Mouse (Mus musculus): ENCODE measurements around the gene 0610030E20Rik. TPM values are rescaled to one million over a fixed set of nuclear protein-coding genes. Genes with fewer than 3 reads are reported as not detected.
A peak's percentile ranks its signal among the peaks of the same experiment; 100 is the strongest.

The 0610030E20Rik gene
- polyA plus RNA-seq, 1 experiment: 42.2 TPM

DNA sequence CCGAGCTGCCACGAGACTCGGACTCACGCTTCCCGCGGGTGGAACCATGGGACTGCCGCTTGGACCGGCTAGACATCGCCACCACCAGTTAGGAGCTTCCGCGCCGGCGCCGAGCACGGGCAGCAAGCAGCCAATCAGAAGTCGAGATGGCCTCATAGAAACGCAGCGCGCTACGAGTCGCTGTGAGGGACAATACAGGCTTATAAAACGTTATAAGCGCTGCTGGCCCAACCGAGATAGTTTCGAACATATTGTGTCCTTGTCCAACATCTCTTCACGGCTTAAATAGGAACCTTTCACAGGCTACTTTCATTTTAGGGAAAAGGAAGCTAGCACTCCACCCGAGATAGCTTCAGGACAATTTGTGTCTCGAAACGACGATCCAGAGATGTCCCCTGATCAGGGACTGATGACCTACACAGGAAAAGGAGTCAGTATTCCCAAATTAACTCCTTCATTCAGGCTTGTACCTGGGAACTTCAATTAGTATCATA is 2.0 kb upstream of the 0610030E20Rik start, which contains the start of gene Usp39:
Usp39 (minus strand) TSS at position 111 of the 494 bp plus-strand sequence.
- Histone ChIP-seq H3K4me3 (ENCODE audit: control insufficient read depth, insufficient read depth, low read length) (peak within 1 kb of the TSS; percentile 73), H3K27me3 (ENCODE audit: control insufficient read depth, insufficient read depth, low read length) (no peaks in the 10 kb centered on the region), H3K36me3 (ENCODE audit: control insufficient read depth, insufficient read depth, low read length) (peaks cover 9% of the 10 kb centered on the region), H3K4me1 (replicated peaks; ENCODE audit: control insufficient read depth, insufficient read depth, low read length) (peaks cover 4% of the 10 kb centered on the region), H3K27ac (ENCODE audit: control insufficient read depth, insufficient read depth, low read length) (no peak within 1 kb of the TSS)
- peak; percentile 93 for DNase-seq
- under 1% methylated on average over 30 of the region's 30 CpGs for WGBS
- TF ChIP-seq CTCF (IDR thresholded peaks at IDR 0.05; ENCODE audit: borderline replicate concordance, control insufficient read depth, extremely low read depth, insufficient read depth, low read length, poor library complexity) (no peak), POLR2A (IDR thresholded peaks at IDR 0.05; ENCODE audit: control insufficient read depth, extremely low read depth, insufficient read depth, low read length, poor library complexity) (peak; percentile 51; the same call in 1 of the 2 replicates)

DNA sequence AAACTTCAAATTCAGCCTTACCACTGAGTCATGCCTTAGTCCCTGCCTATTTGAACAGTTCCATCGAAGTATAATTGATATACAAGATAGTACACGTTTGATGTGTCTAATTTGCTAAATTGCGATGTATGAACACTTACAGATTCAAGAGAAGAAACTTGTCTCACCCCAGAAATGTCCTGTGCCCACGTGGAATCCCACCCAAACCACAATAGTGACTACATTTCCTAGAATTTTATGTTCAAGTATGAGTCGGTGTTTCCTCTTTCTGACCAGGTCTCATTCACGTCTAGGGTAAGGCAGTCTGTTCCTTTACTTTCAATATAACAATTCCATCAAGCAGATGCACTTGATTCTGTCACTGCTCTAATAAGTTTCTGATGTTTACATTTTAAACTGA is 1.5 kb upstream of the 0610030E20Rik start:
- H3K4me3 ChIP-seq (ENCODE audit: control insufficient read depth, insufficient read depth, low read length): no peak overlapping the region
- WGBS: 4% methylated on average over 6 of the region's 6 CpGs
- no peak overlapping the region for H3K27ac ChIP-seq (ENCODE audit: control insufficient read depth, insufficient read depth, low read length)

DNA sequence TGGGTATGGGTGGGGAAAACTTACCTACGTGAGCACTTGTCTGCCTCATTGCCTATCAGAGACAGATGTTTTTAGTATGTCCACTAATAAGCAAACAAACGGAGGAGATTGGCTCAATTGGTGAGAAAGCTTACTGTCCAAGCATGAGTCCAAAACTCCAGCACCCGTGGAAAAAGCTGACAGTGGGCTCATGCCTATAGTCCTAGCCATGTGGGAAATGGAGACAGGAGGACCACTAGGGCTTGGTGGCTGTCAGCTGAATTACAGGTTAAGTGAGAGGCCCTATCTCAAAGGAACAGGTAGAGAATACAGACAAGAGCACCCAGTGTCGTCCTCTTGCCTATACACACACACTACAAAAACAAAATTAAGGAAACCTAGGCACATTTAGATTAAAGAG is 856 bp upstream of the 0610030E20Rik start:
- Histone ChIP-seq H3K4me1 (replicated peaks; ENCODE audit: control insufficient read depth, insufficient read depth, low read length) (peaks cover 4% of the 10 kb centered on the region), H3K27ac (ENCODE audit: control insufficient read depth, insufficient read depth, low read length) (no peak overlapping the region), H3K27me3 (ENCODE audit: control insufficient read depth, insufficient read depth, low read length) (no peaks in the 10 kb centered on the region), H3K4me3 (ENCODE audit: control insufficient read depth, insufficient read depth, low read length) (no peak overlapping the region), H3K36me3 (ENCODE audit: control insufficient read depth, insufficient read depth, low read length) (peaks cover 18% of the 10 kb centered on the region)
- DNase-seq: no peak
- TF ChIP-seq POLR2A (IDR thresholded peaks at IDR 0.05; ENCODE audit: control insufficient read depth, extremely low read depth, insufficient read depth, low read length, poor library complexity) (no peak), CTCF (IDR thresholded peaks at IDR 0.05; ENCODE audit: borderline replicate concordance, control insufficient read depth, extremely low read depth, insufficient read depth, low read length, poor library complexity) (no peak)
- 90% methylated on average over 4 of the region's 4 CpGs for WGBS

More for the DNA sequence above, 1.5 kb upstream of the 0610030E20Rik start:
- Histone ChIP-seq H3K27me3 (ENCODE audit: control insufficient read depth, insufficient read depth, low read length) (no peaks in the 10 kb centered on the region), H3K4me1 (replicated peaks; ENCODE audit: control insufficient read depth, insufficient read depth, low read length) (peaks cover 4% of the 10 kb centered on the region), H3K36me3 (ENCODE audit: control insufficient read depth, insufficient read depth, low read length) (peaks cover 14% of the 10 kb centered on the region)
- TF ChIP-seq POLR2A (IDR thresholded peaks at IDR 0.05; ENCODE audit: control insufficient read depth, extremely low read depth, insufficient read depth, low read length, poor library complexity) (no peak), CTCF (IDR thresholded peaks at IDR 0.05; ENCODE audit: borderline replicate concordance, control insufficient read depth, extremely low read depth, insufficient read depth, low read length, poor library complexity) (no peak)
- no peak for DNase-seq

DNA sequence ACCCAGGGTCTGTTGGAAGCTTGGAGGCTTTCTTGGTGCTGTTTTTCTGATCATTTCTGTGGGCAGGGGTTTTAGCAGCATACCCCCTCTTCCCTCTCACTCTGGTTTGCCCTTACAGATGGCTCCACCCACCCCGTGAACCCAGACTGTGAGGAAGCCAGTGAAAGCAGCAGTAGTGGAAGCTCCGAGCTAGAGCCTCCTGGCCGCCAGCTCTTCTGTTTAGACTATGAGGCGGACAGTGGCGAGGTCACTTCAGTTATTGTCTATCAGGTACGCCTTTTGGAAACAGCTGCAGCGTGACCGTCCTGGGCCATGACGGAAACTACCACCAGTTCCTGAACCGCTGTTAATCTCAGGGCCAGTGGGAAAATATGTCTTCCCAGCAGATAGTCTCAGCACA is 1.3 kb downstream of the 0610030E20Rik start:
- H3K27me3 ChIP-seq (ENCODE audit: control insufficient read depth, insufficient read depth, low read length): no peaks in the 10 kb centered on the region
- H3K4me1 ChIP-seq (replicated peaks; ENCODE audit: control insufficient read depth, insufficient read depth, low read length): peaks cover 4% of the 10 kb centered on the region
- WGBS: 82% methylated on average over 10 of the region's 10 CpGs
- H3K36me3 ChIP-seq (ENCODE audit: control insufficient read depth, insufficient read depth, low read length): peaks cover 18% of the 10 kb centered on the region
- TF ChIP-seq CTCF (IDR thresholded peaks at IDR 0.05; ENCODE audit: borderline replicate concordance, control insufficient read depth, extremely low read depth, insufficient read depth, low read length, poor library complexity) (no peak), POLR2A (IDR thresholded peaks at IDR 0.05; ENCODE audit: control insufficient read depth, extremely low read depth, insufficient read depth, low read length, poor library complexity) (no peak)
- no peak overlapping the region for H3K27ac ChIP-seq (ENCODE audit: control insufficient read depth, insufficient read depth, low read length)
- no peak for DNase-seq
- H3K4me3 ChIP-seq (ENCODE audit: control insufficient read depth, insufficient read depth, low read length): no peak overlapping the region

DNA sequence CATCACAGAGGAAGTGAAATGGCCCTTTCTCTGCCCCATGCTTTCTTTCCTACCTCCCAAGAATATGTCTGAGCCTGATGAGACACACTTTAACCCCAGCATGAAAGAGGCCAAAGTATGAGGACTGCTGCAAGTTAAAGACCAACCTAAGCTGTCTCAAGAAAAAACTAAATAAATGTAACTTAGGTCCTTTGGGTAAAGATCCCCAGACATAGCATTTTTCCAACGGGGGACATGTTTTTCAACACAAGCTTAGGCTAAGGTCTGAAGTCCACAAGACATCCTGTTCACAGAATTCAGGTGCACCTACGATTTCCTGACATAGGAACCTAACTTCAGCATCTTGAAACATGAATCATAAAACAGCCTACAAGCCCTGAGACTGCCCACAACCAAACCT is 3.1 kb downstream of the 0610030E20Rik start:
- Histone ChIP-seq H3K36me3 (ENCODE audit: control insufficient read depth, insufficient read depth, low read length) (peaks cover 18% of the 10 kb centered on the region), H3K4me3 (ENCODE audit: control insufficient read depth, insufficient read depth, low read length) (no peak overlapping the region), H3K27me3 (ENCODE audit: control insufficient read depth, insufficient read depth, low read length) (no peaks in the 10 kb centered on the region; the same call in 1 of the 2 replicates), H3K27ac (ENCODE audit: control insufficient read depth, insufficient read depth, low read length) (no peak overlapping the region), H3K4me1 (replicated peaks; ENCODE audit: control insufficient read depth, insufficient read depth, low read length) (peaks cover 10% of the 10 kb centered on the region)
- WGBS: 86% methylated on average over 2 of the region's 2 CpGs
- no peak for DNase-seq
- TF ChIP-seq POLR2A (IDR thresholded peaks at IDR 0.05; ENCODE audit: control insufficient read depth, extremely low read depth, insufficient read depth, low read length, poor library complexity) (no peak), CTCF (IDR thresholded peaks at IDR 0.05; ENCODE audit: borderline replicate concordance, control insufficient read depth, extremely low read depth, insufficient read depth, low read length, poor library complexity) (no peak)

DNA sequence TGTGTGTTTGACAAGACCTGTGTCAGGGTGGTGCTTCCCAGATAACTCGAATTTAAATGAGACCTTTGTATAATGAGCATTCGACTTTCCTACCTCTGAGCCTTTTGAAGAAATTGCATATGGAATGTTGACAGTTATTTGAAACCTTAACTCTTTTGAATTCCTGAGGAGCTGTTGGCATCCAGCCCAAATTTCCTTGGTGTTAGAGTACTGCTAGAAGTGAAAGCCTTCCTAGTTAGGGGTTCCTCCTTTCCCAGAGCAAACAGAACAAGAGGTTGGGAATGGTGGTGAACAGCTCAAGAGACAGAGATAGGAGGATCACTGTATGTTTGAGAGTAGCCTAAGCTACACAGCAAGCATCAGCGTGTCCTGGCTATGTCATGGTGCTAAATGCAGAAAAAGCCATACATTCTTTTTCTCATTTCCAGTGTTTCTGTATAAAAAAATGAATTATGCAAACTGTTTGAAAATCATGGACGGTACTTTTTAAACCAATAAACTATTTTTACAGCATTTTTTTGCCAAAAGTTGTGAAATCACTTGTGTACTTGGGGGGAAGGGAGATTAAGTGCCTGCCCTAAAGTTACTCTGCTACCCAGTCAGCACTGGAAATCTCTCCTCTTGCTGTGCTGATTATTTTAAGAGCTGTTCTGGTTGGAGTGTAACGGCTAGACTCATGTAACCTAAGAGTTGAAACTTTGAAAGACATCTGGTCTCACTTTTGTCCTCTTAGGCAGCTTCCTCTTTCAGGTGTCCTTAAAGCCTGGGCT is 5.7 kb downstream of the 0610030E20Rik start:
- Histone ChIP-seq H3K27me3 (ENCODE audit: control insufficient read depth, insufficient read depth, low read length) (peaks cover 4% of the 10 kb centered on the region; the same call in 1 of the 2 replicates), H3K27ac (ENCODE audit: control insufficient read depth, insufficient read depth, low read length) (no peak overlapping the region), H3K4me3 (ENCODE audit: control insufficient read depth, insufficient read depth, low read length) (no peak overlapping the region), H3K4me1 (replicated peaks; ENCODE audit: control insufficient read depth, insufficient read depth, low read length) (peaks cover 16% of the 10 kb centered on the region), H3K36me3 (ENCODE audit: control insufficient read depth, insufficient read depth, low read length) (peaks cover 18% of the 10 kb centered on the region)
- TF ChIP-seq POLR2A (IDR thresholded peaks at IDR 0.05; ENCODE audit: control insufficient read depth, extremely low read depth, insufficient read depth, low read length, poor library complexity): no peak
- no peak for TF ChIP-seq CTCF (IDR thresholded peaks at IDR 0.05; ENCODE audit: borderline replicate concordance, control insufficient read depth, extremely low read depth, insufficient read depth, low read length, poor library complexity)
- 87% methylated on average over 5 of the region's 5 CpGs for WGBS
- DNase-seq: no peak
